Mouse (Mus musculus) liver, embryonic 15.5 days (tissue): Measurements from ENCODE around the gene Grin1. TPM values are rescaled to one million over a fixed set of nuclear protein-coding genes. Genes with fewer than 3 reads are reported as not detected.

Experiments
- ATAC-seq: fragments of 200-750 bp; cut with Nextera tagmentation; 2 replicates; pipeline ENCODE4 v1.8.0; 2017; ENCODE audit warnings: moderate number of reproducible peaks, mild to moderate bottlenecking, moderate library complexity; ENCODE audit not compliant: insufficient read depth
- H3K27ac ChIP-seq: fragments of 300-500 bp; sonication (generic); replicated peaks from 2 replicates; pipeline ENCODE4 v1.5.1; 2015; ENCODE audit warnings: mild to moderate bottlenecking, inconsistent platforms
- H3K27me3 ChIP-seq: fragments of 300-500 bp; sonication (generic); 2 replicates; pipeline ENCODE4 v1.6.1; 2015; ENCODE audit warnings: mild to moderate bottlenecking, inconsistent platforms
- H3K36me3 ChIP-seq: fragments of 300-500 bp; sonication (generic); replicated peaks from 2 replicates; pipeline ENCODE4 v1.6.1; 2015; ENCODE audit warnings: moderate library complexity, mild to moderate bottlenecking, inconsistent platforms
- H3K4me1 ChIP-seq: fragments of 300-500 bp; sonication (generic); replicated peaks from 2 replicates; pipeline ENCODE4 v1.6.1; 2015; ENCODE audit warnings: inconsistent platforms
- H3K4me2 ChIP-seq: fragments of 300-500 bp; sonication (generic); 2 replicates; pipeline ENCODE4 v1.6.1; 2015; ENCODE audit warnings: moderate library complexity, mild to moderate bottlenecking, inconsistent platforms
- H3K4me3 ChIP-seq: fragments of 300-500 bp; sonication (generic); replicated peaks from 2 replicates; pipeline ENCODE4 v1.5.1; 2015; ENCODE audit warnings: mild to moderate bottlenecking, inconsistent platforms
- H3K9ac ChIP-seq: fragments of 300-500 bp; sonication (generic); 2 replicates; pipeline ENCODE4 v1.6.1; 2015; ENCODE audit warnings: moderate library complexity, mild to moderate bottlenecking, inconsistent platforms
- H3K9me3 ChIP-seq: fragments of 300-500 bp; sonication (generic); replicated peaks from 2 replicates; pipeline ENCODE4 v1.6.1; 2016; ENCODE audit warnings: inconsistent platforms
- WGBS: fragments of 180-500 bp; shearing (Covaris S2); methylation state at CpG from one replicate; pipeline ENCODE4 v1.1.7; 2015; ENCODE audit warnings: mixed read lengths; ENCODE audit not compliant: insufficient replicate concordance; 5-methylcytosine and 5-hydroxymethylcytosine counted together
- polyA plus RNA-seq: library from polyadenylated mRNA; unstranded; fragments of >200 nt; fragmentation: Nextera tagmentation; extraction: Ambion mirVana; gene quantifications from 2 replicates; pipeline ENCODE4 v1.2.1, GENCODE M21; 2015

The Grin1 gene
- polyA plus RNA-seq, 1 experiment from 2014 or later = not detected

GRCm38 (mm10) chr2:25278928-25279882, 39.8 kb downstream of the Grin1 start:
- Histone ChIP-seq H3K27ac (no peak overlapping the region), H3K9me3 (no peaks in the 10 kb centered on the region), H3K4me3 (no peak overlapping the region), H3K36me3 (peaks cover 95% of the 10 kb centered on the region), H3K4me2 (no peak overlapping the region), H3K27me3 (no peaks in the 10 kb centered on the region), H3K9ac (no peak overlapping the region), H3K4me1 (peaks cover 2% of the 10 kb centered on the region)
- 50% methylated on average over 13 of the region's 13 CpGs for WGBS
- ATAC-seq = peak; percentile 57; the same call in 1 of the 2 replicates

- WGBS = 28% methylated on average over 16 of the region's 16 CpGs
- Histone ChIP-seq H3K9ac (peak overlapping the region; percentile 92), H3K36me3 (peaks cover 82% of the 10 kb centered on the region), H3K27me3 (no peaks in the 10 kb centered on the region), H3K27ac (peak overlapping the region; percentile 78; the same call in 1 of the 2 replicates), H3K4me2 (peak overlapping the region; percentile 90), H3K4me3 (peak overlapping the region; percentile 97), H3K4me1 (peaks cover 43% of the 10 kb centered on the region), H3K9me3 (no peaks in the 10 kb centered on the region)
- no peak for ATAC-seq
Measured at GRCm38 (mm10) chr2:25273010-25273409, 46.0 kb downstream of the Grin1 start.

GRCm38 (mm10) chr2:25272515-25272914, 46.5 kb downstream of the Grin1 start:
- peak overlapping the region; percentile 78 for H3K27ac ChIP-seq
- H3K4me3 ChIP-seq = peak overlapping the region; percentile 97
- H3K36me3 ChIP-seq = peaks cover 82% of the 10 kb centered on the region
- H3K9me3 ChIP-seq = no peaks in the 10 kb centered on the region
- H3K4me1 ChIP-seq = peaks cover 48% of the 10 kb centered on the region
- under 1% methylated on average over 29 of the region's 29 CpGs for WGBS
- peak; percentile 43 for ATAC-seq
- H3K9ac ChIP-seq = peak overlapping the region; percentile 92
- peak overlapping the region; percentile 90 for H3K4me2 ChIP-seq
- no peaks in the 10 kb centered on the region for H3K27me3 ChIP-seq

GRCm38 (mm10) chr2:25271827-25272511, 47.0 kb downstream of the Grin1 start, which contains the start of the genes Ssna1 and Anapc2:
Gene Ssna1 (minus strand): TSS chr2:25272438.
Gene Anapc2 (plus strand): TSS chr2:25272478.
- H3K9ac ChIP-seq = peak within 1 kb of the TSS; percentile 92
- WGBS = under 1% methylated on average over 55 of the region's 55 CpGs
- no peaks in the 10 kb centered on the region for H3K27me3 ChIP-seq
- H3K27ac ChIP-seq = peak within 1 kb of the TSS; percentile 91
- H3K4me1 ChIP-seq = peaks cover 53% of the 10 kb centered on the region
- peak within 1 kb of the TSS; percentile 97 for H3K4me3 ChIP-seq
- H3K36me3 ChIP-seq = peaks cover 77% of the 10 kb centered on the region
- ATAC-seq = peak; percentile 93
- H3K9me3 ChIP-seq = no peaks in the 10 kb centered on the region
- peak within 1 kb of the TSS; percentile 90 for H3K4me2 ChIP-seq

GRCm38 (mm10) chr2:25267746-25268309, 51.2 kb downstream of the Grin1 start:
- Histone ChIP-seq H3K9ac (no peak overlapping the region), H3K36me3 (peaks cover 39% of the 10 kb centered on the region), H3K27me3 (0 out of 2 replicates have a peak, but pooled peaks cover 3% of the 10 kb centered on the region), H3K9me3 (no peaks in the 10 kb centered on the region), H3K27ac (peak overlapping the region; percentile 66), H3K4me3 (no peak overlapping the region), H3K4me1 (peaks cover 79% of the 10 kb centered on the region), H3K4me2 (no peak overlapping the region)
- no peak for ATAC-seq
- 67% methylated on average over 4 of the region's 4 CpGs for WGBS

- peak overlapping the region; percentile 66 for H3K27ac ChIP-seq
Measured at GRCm38 (mm10) chr2:25267241-25267640, 51.7 kb downstream of the Grin1 start.

GRCm38 (mm10) chr2:25266720-25267119, 52.3 kb downstream of the Grin1 start:
- ATAC-seq = no peak
- Histone ChIP-seq H3K27ac (peak overlapping the region; percentile 66), H3K9me3 (no peaks in the 10 kb centered on the region), H3K27me3 (0 out of 2 replicates have a peak, but pooled peaks cover 3% of the 10 kb centered on the region), H3K36me3 (peaks cover 39% of the 10 kb centered on the region), H3K4me2 (peak overlapping the region; percentile 100), H3K4me1 (peaks cover 85% of the 10 kb centered on the region), H3K4me3 (no peak overlapping the region), H3K9ac (no peak overlapping the region)
- WGBS = 36% methylated on average over 2 of the region's 2 CpGs

More at GRCm38 (mm10) chr2:25267241-25267640, 51.7 kb downstream of the Grin1 start:
- peaks cover 39% of the 10 kb centered on the region for H3K36me3 ChIP-seq
- no peak overlapping the region for H3K4me3 ChIP-seq
- 0 out of 2 replicates have a peak, but pooled peaks cover 3% of the 10 kb centered on the region for H3K27me3 ChIP-seq
- 0 out of 2 replicates have a peak overlapping the region, but pooled peaks have one; percentile 100 for H3K4me2 ChIP-seq
- peaks cover 81% of the 10 kb centered on the region for H3K4me1 ChIP-seq
- ATAC-seq = no peak
- no peak overlapping the region for H3K9ac ChIP-seq
- no peaks in the 10 kb centered on the region for H3K9me3 ChIP-seq

- Histone ChIP-seq H3K4me2 (peak overlapping the region; percentile 100), H3K4me1 (peaks cover 84% of the 10 kb centered on the region), H3K9me3 (no peaks in the 10 kb centered on the region), H3K9ac (peak overlapping the region; percentile 41), H3K27me3 (0 out of 2 replicates have a peak, but pooled peaks cover 3% of the 10 kb centered on the region), H3K27ac (peak overlapping the region; percentile 66), H3K4me3 (peak overlapping the region; percentile 9; the same call in 1 of the 2 replicates), H3K36me3 (peaks cover 36% of the 10 kb centered on the region)
- no peak for ATAC-seq
- 46% methylated on average over 6 of the region's 6 CpGs for WGBS
Measured at GRCm38 (mm10) chr2:25265897-25266656, 52.9 kb downstream of the Grin1 start.

GRCm38 (mm10) chr2:25264851-25265250, 54.1 kb downstream of the Grin1 start:
- no peak overlapping the region for H3K27ac ChIP-seq
- 64% methylated on average over 3 of the region's 3 CpGs for WGBS

GRCm38 (mm10) chr2:25264286-25264660, 54.7 kb downstream of the Grin1 start:
- Histone ChIP-seq H3K4me2 (peak overlapping the region; percentile 100), H3K9me3 (no peaks in the 10 kb centered on the region), H3K27ac (no peak overlapping the region), H3K4me1 (peaks cover 70% of the 10 kb centered on the region), H3K27me3 (0 out of 2 replicates have a peak, but pooled peaks cover 3% of the 10 kb centered on the region), H3K4me3 (peak overlapping the region; percentile 87), H3K36me3 (peaks cover 18% of the 10 kb centered on the region), H3K9ac (no peak overlapping the region)
- whole genome bisulfite sequencing = 62% methylated on average over 5 of the region's 5 CpGs
- ATAC-seq = no peak

More at GRCm38 (mm10) chr2:25264851-25265250, 54.1 kb downstream of the Grin1 start:
- no peak overlapping the region for H3K9ac ChIP-seq
- no peaks in the 10 kb centered on the region for H3K9me3 ChIP-seq
- H3K4me2 ChIP-seq = peak overlapping the region; percentile 100
- H3K4me1 ChIP-seq = peaks cover 71% of the 10 kb centered on the region
- H3K27me3 ChIP-seq = 0 out of 2 replicates have a peak, but pooled peaks cover 3% of the 10 kb centered on the region
- peaks cover 23% of the 10 kb centered on the region for H3K36me3 ChIP-seq
- no peak overlapping the region for H3K4me3 ChIP-seq
- no peak for ATAC-seq
